Mouse (Mus musculus) brain, embryonic 14.5 days (tissue): Measurements from ENCODE around the gene Olfr1161. TPM values are rescaled to one million over a fixed set of nuclear protein-coding genes. Genes with fewer than 3 reads are reported as not detected.
"Not testable (repeated sequence)": the region's sequence is repeated elsewhere in the genome, so short reads cannot be mapped to it uniquely, and the experiment has no call there.

Experiments
- DNase-seq: peaks from one replicate; pipeline ENCODE4 v3.0.0-alpha.2; 2011; ENCODE audit warnings: low read depth
- CTCF ChIP-seq: fragments of 200-500 bp; IDR thresholded peaks from 2 replicates; pipeline ENCODE4 v1.5.1; 2012; ENCODE audit warnings: inconsistent platforms, mild to moderate bottlenecking, moderate library complexity, borderline replicate concordance; ENCODE audit not compliant: insufficient read depth, insufficient read length; ENCODE audit errors: extremely low read depth
- POLR2A ChIP-seq: fragments of 200-500 bp; IDR thresholded peaks from 2 replicates; pipeline ENCODE4 v1.6.1; 2012; ENCODE audit warnings: mild to moderate bottlenecking, inconsistent platforms, borderline replicate concordance; ENCODE audit not compliant: poor library complexity, insufficient read depth, insufficient read length, severe bottlenecking; ENCODE audit errors: extremely low read depth
- polyA plus RNA-seq: library from polyadenylated mRNA; depleted of rRNA; stranded (reverse); fragments of >200 nt; gene quantifications from 2 replicates; pipeline ENCODE4 v1.2.3, GENCODE M21; 2012; rRNA removed

Olfr1161 gene
- polyA plus RNA-seq: not detected in 2 replicates

- not testable (repeated sequence) for DNase-seq
Observed at GRCm38 (mm10) chr2:88022474-88022873, at the start of gene Olfr1161. Gene Olfr1161 (plus strand): TSS chr2:88022774.

GRCm38 (mm10) chr2:87974563-87974962 lies 48.0 kb upstream of the Olfr1161 start, which contains the start of gene Olfr74:
Gene Olfr74 (minus strand): TSS chr2:87974663.
- no peak for DNase-seq
- TF ChIP-seq CTCF: no peak
- no peak for TF ChIP-seq POLR2A

- TF ChIP-seq CTCF: no peak
- no peak for DNase-seq
Observed at GRCm38 (mm10) chr2:87989813-87990212, 32.8 kb upstream of the Olfr1161 start, which contains the start of gene Olfr1158. Gene Olfr1158 (plus strand): TSS chr2:87990113.

GRCm38 (mm10) chr2:88007515-88008318 lies 14.9 kb upstream of the Olfr1161 start, which contains the start of gene Olfr1160:
Gene Olfr1160 (minus strand): TSS chr2:88008268.
- TF ChIP-seq CTCF (no peak), POLR2A (no peak)
- no peak for DNase-seq

GRCm38 (mm10) chr2:88037599-88037998 lies 15.0 kb downstream of the Olfr1161 start, which contains the start of gene Olfr73:
Gene Olfr73 (minus strand): TSS chr2:88037699.
- TF ChIP-seq POLR2A (no peak), CTCF (no peak)
- no peak for DNase-seq

- no peak for TF ChIP-seq CTCF
Observed at GRCm38 (mm10) chr2:88051029-88051428, 28.5 kb downstream of the Olfr1161 start, which contains the start of gene Olfr1162. Gene Olfr1162 (minus strand): TSS chr2:88051129.

GRCm38 (mm10) chr2:88063587-88063986 lies 41.0 kb downstream of the Olfr1161 start:
- no peak for DNase-seq
- TF ChIP-seq POLR2A (no peak), CTCF (no peak)

More at GRCm38 (mm10) chr2:88051029-88051428, 28.5 kb downstream of the Olfr1161 start, which contains the start of gene Olfr1162:
- DNase-seq: no peak

GRCm38 (mm10) chr2:88071730-88072129 lies 49.2 kb downstream of the Olfr1161 start, which contains the start of gene Olfr1163:
Gene Olfr1163 (minus strand): TSS chr2:88071830.
- DNase-seq: no peak
- TF ChIP-seq CTCF: no peak

Other genes starting within 250 kb of the Olfr1161 start
- gene Olfr152, start 243.3 kb upstream of the Olfr1161 start, polyA plus RNA-seq: not detected in 2 replicates
- gene Olfr1143, start 222.2 kb upstream of the Olfr1161 start, polyA plus RNA-seq: not detected in 2 replicates
- gene Olfr1145, start 213.0 kb upstream of the Olfr1161 start, polyA plus RNA-seq: not detected in 2 replicates
- gene Olfr1148, start 192.2 kb upstream of the Olfr1161 start, polyA plus RNA-seq: not detected in 2 replicates
- not detected in 2 replicates for gene Olfr1150-ps1, start 178.8 kb upstream of the Olfr1161 start, polyA plus RNA-seq
- not detected in 2 replicates for gene Olfr1151, start 166.9 kb upstream of the Olfr1161 start, polyA plus RNA-seq
- not detected in 2 replicates for gene Olfr1152, start 156.3 kb upstream of the Olfr1161 start, polyA plus RNA-seq
- not detected in 2 replicates for gene Olfr1153, start 127.8 kb upstream of the Olfr1161 start, polyA plus RNA-seq
- gene Olfr1154, start 117.6 kb upstream of the Olfr1161 start, polyA plus RNA-seq: not detected in 2 replicates
- gene Olfr1155, start 77.6 kb upstream of the Olfr1161 start, polyA plus RNA-seq: not detected in 2 replicates
- not detected in 2 replicates for gene Olfr1156, start 69.7 kb upstream of the Olfr1161 start, polyA plus RNA-seq
- not detected in 2 replicates for gene Olfr1157, start 54.5 kb upstream of the Olfr1161 start, polyA plus RNA-seq
- gene Olfr74, start 48.1 kb upstream of the Olfr1161 start, polyA plus RNA-seq: not detected in 2 replicates
- gene Olfr1158, start 32.7 kb upstream of the Olfr1161 start, polyA plus RNA-seq: not detected in 2 replicates
- gene Olfr1160, start 14.5 kb upstream of the Olfr1161 start, polyA plus RNA-seq: not detected in 2 replicates
- gene Olfr73, start 14.9 kb downstream of the Olfr1161 start, polyA plus RNA-seq: not detected in 2 replicates
- gene Olfr1162, start 28.4 kb downstream of the Olfr1161 start, polyA plus RNA-seq: not detected in 2 replicates
- not detected in 2 replicates for gene Olfr1163, start 49.1 kb downstream of the Olfr1161 start, polyA plus RNA-seq
- not detected in 2 replicates for gene Olfr1164, start 71.2 kb downstream of the Olfr1161 start, polyA plus RNA-seq
- gene Olfr1166, start 105.5 kb downstream of the Olfr1161 start, polyA plus RNA-seq: not detected in 2 replicates
- not detected in 2 replicates for gene Olfr1167, start 132.4 kb downstream of the Olfr1161 start, polyA plus RNA-seq
- gene Olfr1168, start 159.1 kb downstream of the Olfr1161 start, polyA plus RNA-seq: not detected in 2 replicates
- gene Olfr1170, start 205.6 kb downstream of the Olfr1161 start, polyA plus RNA-seq: not detected in 2 replicates